In the genomic region with DNA sequence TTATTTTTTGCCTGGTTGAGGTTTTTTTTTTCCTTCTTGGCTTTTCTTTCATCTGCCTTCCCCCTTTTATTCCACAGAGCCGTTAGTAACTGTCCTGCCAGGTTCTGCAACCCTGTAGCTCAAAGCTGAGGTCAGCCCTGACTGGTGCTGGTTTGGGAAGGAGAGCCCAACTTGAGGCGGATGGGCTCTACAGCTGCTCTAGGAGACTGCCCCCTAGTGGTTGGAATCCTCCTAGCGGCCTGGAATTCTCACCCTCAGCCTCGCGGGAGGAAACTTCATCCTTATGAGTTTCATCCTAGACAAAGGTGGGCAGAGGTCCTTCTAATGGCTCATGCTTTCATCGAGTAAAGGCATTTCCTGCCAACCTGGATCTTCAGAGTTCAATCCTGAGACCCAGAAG, we compare ENCODE assay signal across 8 mouse cellular contexts. TPM values are rescaled to one million over a fixed set of nuclear protein-coding genes. Genes with fewer than 3 reads are reported as not detected.
DNase-seq lines count a peak whose midpoint lies in the region; ATAC-seq and TF ChIP-seq lines count a peak whose summit lies in the region.
"Had no signal": no experiment of that assay in that cellular context is flagged by ENCODE, and none has a peak within 500 bp of the region (broad histone marks: within the 10 kb centered on the region; RNA-seq: fewer than 3 reads in every experiment).

No protein-coding gene starts in this region.

- ATAC-seq in CD4-positive, CD25-positive, alpha-beta regulatory T cell, adult 4 months = peak; percentile 78
- ATAC-seq in megakaryocyte progenitor cell, adult 5-6 weeks (replicated peaks; ENCODE audit: poor library complexity) = peak; percentile 86

- no peaks in the 10 kb centered on the region for H3K9me3 ChIP-seq in MEL (replicated peaks; ENCODE audit: insufficient read depth, low read length)
- H3K9me3 ChIP-seq: hindbrain, embryonic 15.5 days had no signal

- H3K79me2 ChIP-seq in MEL (ENCODE audit: control insufficient read depth, insufficient read depth, low read length, poor library complexity) = no peaks in the 10 kb centered on the region

- H3K4me1 ChIP-seq in MEL (ENCODE audit: control insufficient read depth in 1 of 2, insufficient read depth in 2 of 2, low read length in 2 of 2) = no peaks in the 10 kb centered on the region
- H3K4me1 ChIP-seq: hindbrain, embryonic 15.5 days had no signal

- no peak for TF ChIP-seq EP300 in MEL (IDR thresholded peaks at IDR 0.05; ENCODE audit: low read depth in 1 of 2, low read length in 2 of 2)

- TF ChIP-seq POLR2A in MEL (IDR thresholded peaks at IDR 0.05; ENCODE audit: control insufficient read depth in 1 of 2, insufficient read depth in 1 of 2, low read depth in 1 of 2, low read length in 2 of 2, poor library complexity in 1 of 2) = no peak

- H3K4me3 ChIP-seq in MEL (ENCODE audit: control insufficient read depth in 1 of 2, insufficient read depth in 1 of 2, low read depth in 2 of 2, low read length in 2 of 2) = no peak overlapping the region
- H3K4me3 ChIP-seq: hindbrain, embryonic 15.5 days had no signal

- peak; percentile 10 for DNase-seq in MEL (ENCODE audit: low read depth, low spot score)
- peak; percentile 16 for DNase-seq in cerebellum, adult 11-12 months
- peak; percentile 61 for DNase-seq in gastrocnemius, postnatal 25 days
- DNase-seq in layer of hippocampus, adult 9-11 months = peak; percentile 20
- DNase-seq in spleen, postnatal 14 days (ENCODE audit: low spot score in 2 of 2) = peak; percentile 31 to 61

- peak in 2 of 3 experiments; percentile 40 to 56; a peak in 5 of 6 replicates for TF ChIP-seq CTCF in MEL (IDR thresholded peaks at IDR 0.05 in 2 of 3, conservative IDR thresholded peaks at IDR 0.05 in 1 of 3; ENCODE audit: control insufficient read depth in 1 of 3, insufficient read depth in 1 of 3, low read depth in 2 of 3, low read length in 3 of 3, poor library complexity in 1 of 3, severe bottlenecking in 1 of 3)

- H3K27me3 ChIP-seq in MEL (ENCODE audit: control insufficient read depth in 1 of 2, insufficient read depth in 2 of 2, low read length in 2 of 2) = no peaks in the 10 kb centered on the region
- H3K27me3 ChIP-seq: hindbrain, embryonic 15.5 days had no signal

- H3K9ac ChIP-seq in MEL (ENCODE audit: control insufficient read depth, low read depth, low read length, poor library complexity, severe bottlenecking) = no peak overlapping the region
- H3K9ac ChIP-seq: hindbrain, embryonic 15.5 days had no signal

- no peak; the same call in 1 of the 2 replicates for TF ChIP-seq RAD21 in MEL (IDR thresholded peaks at IDR 0.05; ENCODE audit: low read depth, low read length)

- no peak overlapping the region for H3K27ac ChIP-seq in MEL (ENCODE audit: control insufficient read depth, low read depth, low read length)
- H3K27ac ChIP-seq: hindbrain, embryonic 15.5 days had no signal

- no peaks in the 10 kb centered on the region for H3K36me3 ChIP-seq in MEL (ENCODE audit: control insufficient read depth in 1 of 2, insufficient read depth in 2 of 2, low read length in 2 of 2)
- H3K36me3 ChIP-seq: hindbrain, embryonic 15.5 days had no signal

TF ChIP-seq in MEL, 35 proteins besides CTCF, POLR2A, EP300 and RAD21:
- TF ChIP-seq SIN3A (IDR thresholded peaks at IDR 0.05; ENCODE audit: low read length) (no peak), NELFE (IDR thresholded peaks at IDR 0.05; ENCODE audit: low read depth, low read length) (no peak), GATA1 (IDR thresholded peaks at IDR 0.05; ENCODE audit: low read depth, low read length) (no peak), MYC (IDR thresholded peaks at IDR 0.05; ENCODE audit: low read depth, low read length) (no peak), HCFC1 (IDR thresholded peaks at IDR 0.05; ENCODE audit: low read depth, low read length) (no peak), JUND (IDR thresholded peaks at IDR 0.05; ENCODE audit: low read depth, low read length) (no peak), NRF1 (IDR thresholded peaks at IDR 0.05; ENCODE audit: insufficient read depth, low read depth, low read length, poor library complexity, severe bottlenecking) (no peak), TAL1 (IDR thresholded peaks at IDR 0.05; ENCODE audit: low read length) (no peak), ZNF384 (IDR thresholded peaks at IDR 0.05; ENCODE audit: low read depth, low read length) (no peak), MEF2A (IDR thresholded peaks at IDR 0.05; ENCODE audit: extremely low read depth, insufficient replicate concordance, low read depth, low read length, poor library complexity, severe bottlenecking) (no peak), KAT2A (conservative IDR thresholded peaks at IDR 0.05; ENCODE audit: low read depth, low read length) (no peak), USF2 (IDR thresholded peaks at IDR 0.05; ENCODE audit: borderline replicate concordance in 1 of 2, insufficient read depth in 1 of 2, low read depth in 1 of 2, low read length in 2 of 2) (no peak), CHD2 (IDR thresholded peaks at IDR 0.05; ENCODE audit: low read length) (no peak), CHD1 (IDR thresholded peaks at IDR 0.05; ENCODE audit: low read depth, low read length) (no peak), BHLHE40 (IDR thresholded peaks at IDR 0.05; ENCODE audit: borderline replicate concordance, low read depth, low read length) (no peak), TBP (IDR thresholded peaks at IDR 0.05; ENCODE audit: low read depth, low read length) (no peak), ZMIZ1 (IDR thresholded peaks at IDR 0.05; ENCODE audit: low read depth, low read length) (no peak)

RNA-seq across cellular contexts. Expression of a gene that starts 51.5 kb away (rescaled TPM):
- 1,000 to 10,000 TPM; 3,536 to 4,629 TPM for polyA plus RNA-seq in CD4-positive, CD25-positive, alpha-beta regulatory T cell, adult 4 months (2017; shearing (Covaris generic))
- total RNA-seq in MEL (2012; rRNA removed) = 31.7 and 39.7 TPM in 2 replicates
- polyA plus RNA-seq in MEL (2012; ENCODE audit: insufficient read depth in 1 of 2, insufficient read length in 2 of 2, low read depth in 1 of 2, low replicate concordance in 2 of 2, missing spikeins in 1 of 2) = 10 to 100 TPM in 1 of 2 experiments, not detected in 1; 91.3 TPM
- 100 to 1,000 TPM in 1 of 2 experiments, 10 to 100 TPM in 1; 81.7 to 136 TPM for total RNA-seq in gastrocnemius, postnatal 25 days (2021)
- 582 and 635 TPM in 2 replicates for total RNA-seq in megakaryocyte progenitor cell, adult 5-6 weeks (2015)
- 351 and 372 TPM in 2 replicates for total RNA-seq in megakaryocyte progenitor cell, adult 5-6 weeks (2017)

Comparison
In these comparisons a context has a peak if more than half of its experiments do, and no peak if none do; other contexts are left out.
1. DNase-seq: peak in every context shown above with its lines; median percentile 61 in gastrocnemius, postnatal 25 days; 46 in spleen, postnatal 14 days; 20 in layer of hippocampus, adult 9-11 months; 16 in cerebellum, adult 11-12 months; 10 in MEL.